Mouse (Mus musculus) limb, embryonic 14.5 days (tissue): ENCODE results near the gene Brsk1. TPM values are rescaled to one million over a fixed set of nuclear protein-coding genes. Genes with fewer than 3 reads are reported as not detected.

Experiments used
- ATAC-seq: fragments of 200-750 bp; cut with Nextera tagmentation; 2 replicates; pipeline ENCODE4 v1.8.0; 2017; ENCODE audit warnings: low read depth, moderate number of reproducible peaks, moderate TSS enrichment; ENCODE audit not compliant: low FRiP score
- DNase-seq: peaks from one replicate; pipeline ENCODE4 v3.0.0-alpha.2; 2015; ENCODE audit warnings: low spot score
- H3K27ac ChIP-seq: fragments of 300-500 bp; sonication (generic); replicated peaks from 2 replicates; pipeline ENCODE4 v1.5.1; 2014; ENCODE audit warnings: low read depth, mild to moderate bottlenecking, low read length, moderate library complexity, mixed read lengths
- H3K27me3 ChIP-seq: fragments of 300-500 bp; sonication (generic); 2 replicates; pipeline ENCODE4 v1.6.1; 2014; ENCODE audit warnings: low read length, mixed read lengths; ENCODE audit not compliant: control insufficient read depth, insufficient read depth
- H3K36me3 ChIP-seq: fragments of 300-500 bp; sonication (generic); 2 replicates; pipeline ENCODE4 v1.6.1; 2014; ENCODE audit warnings: mild to moderate bottlenecking, low read length, moderate library complexity, mixed read lengths; ENCODE audit not compliant: control insufficient read depth, insufficient read depth
- H3K4me1 ChIP-seq: fragments of 300-500 bp; sonication (generic); 2 replicates; pipeline ENCODE4 v1.6.1; 2014; ENCODE audit warnings: antibody characterized with exemption, low read length, mixed read lengths; ENCODE audit not compliant: control insufficient read depth, insufficient read depth
- H3K4me2 ChIP-seq: fragments of 300-500 bp; sonication (generic); replicated peaks from 2 replicates; pipeline ENCODE4 v1.6.1; 2014; ENCODE audit warnings: low read depth, mild to moderate bottlenecking, low read length, moderate library complexity; ENCODE audit not compliant: severe bottlenecking
- H3K4me3 ChIP-seq: fragments of 300-500 bp; sonication (generic); replicated peaks from 2 replicates; pipeline ENCODE4 v1.5.1; 2014; ENCODE audit warnings: low read length
- H3K9ac ChIP-seq: fragments of 300-500 bp; sonication (generic); 2 replicates; pipeline ENCODE4 v1.6.1; 2014; ENCODE audit warnings: mild to moderate bottlenecking, low read depth, low read length, moderate library complexity; ENCODE audit not compliant: severe bottlenecking
- H3K9me3 ChIP-seq: fragments of 300-500 bp; sonication (generic); 2 replicates; pipeline ENCODE4 v1.6.1; 2016; ENCODE audit warnings: low read length; ENCODE audit not compliant: control insufficient read depth
- POLR2A ChIP-seq: fragments of 200-500 bp; IDR thresholded peaks from 2 replicates; pipeline ENCODE4 v1.8.0; 2012; ENCODE audit warnings: inconsistent platforms, mild to moderate bottlenecking, moderate library complexity, borderline replicate concordance; ENCODE audit not compliant: insufficient read depth, insufficient read length; ENCODE audit errors: extremely low read depth
- WGBS: fragments of 180-500 bp; shearing (Covaris S2); extraction: QIAGEN DNeasy Blood & Tissue Kit; methylation state at CpG from one replicate; pipeline ENCODE4 v1.1.7; 2014; 5-methylcytosine and 5-hydroxymethylcytosine counted together
- polyA plus RNA-seq, 2 experiments: library from polyadenylated mRNA; depleted of rRNA in 1 of 2; stranded (reverse) in 1 of 2; unstranded in 1 of 2; fragments of >200 nt; fragmentation: Nextera tagmentation in 1 of 2; extraction: Ambion mirVana in 1 of 2; gene quantifications; 2 replicates each; pipeline versions ENCODE4 v1.2.1 to v1.2.3; 2012 to 2014

Gene Brsk1
- polyA plus RNA-seq, 2 experiments = 1.3 to 26.4 TPM

GRCm38 (mm10) chr7:4668506-4668905 lies 21.9 kb upstream of the Brsk1 start:
- no peak for DNase-seq
- no peak overlapping the region for H3K9ac ChIP-seq
- 95% methylated on average over 8 of the region's 8 CpGs for WGBS
- no peak overlapping the region for H3K4me2 ChIP-seq
- no peak for TF ChIP-seq POLR2A
- no peaks in the 10 kb centered on the region for H3K9me3 ChIP-seq
- no peaks in the 10 kb centered on the region for H3K4me1 ChIP-seq
- no peak overlapping the region for H3K4me3 ChIP-seq
- peaks cover 57% of the 10 kb centered on the region for H3K36me3 ChIP-seq
- ATAC-seq = no peak
- H3K27me3 ChIP-seq = no peaks in the 10 kb centered on the region
- no peak overlapping the region for H3K27ac ChIP-seq

- no peak for TF ChIP-seq POLR2A
- no peak for ATAC-seq
- DNase-seq = no peak
- H3K9me3 ChIP-seq = no peaks in the 10 kb centered on the region
- H3K4me1 ChIP-seq = no peaks in the 10 kb centered on the region
- peaks cover 61% of the 10 kb centered on the region for H3K36me3 ChIP-seq
- H3K27ac ChIP-seq = no peak overlapping the region
- no peak overlapping the region for H3K9ac ChIP-seq
- no peak overlapping the region for H3K4me3 ChIP-seq
- H3K27me3 ChIP-seq = no peaks in the 10 kb centered on the region
- no peak overlapping the region for H3K4me2 ChIP-seq
- 97% methylated on average over 8 of the region's 9 CpGs for WGBS
Measured at GRCm38 (mm10) chr7:4669156-4669555, 21.2 kb upstream of the Brsk1 start.

GRCm38 (mm10) chr7:4670655-4671255 lies 19.6 kb upstream of the Brsk1 start:
- H3K9me3 ChIP-seq = no peaks in the 10 kb centered on the region
- no peak overlapping the region for H3K27ac ChIP-seq
- no peak overlapping the region for H3K4me3 ChIP-seq
- H3K27me3 ChIP-seq = no peaks in the 10 kb centered on the region
- 92% methylated on average over 8 of the region's 8 CpGs for WGBS
- H3K36me3 ChIP-seq = peaks cover 68% of the 10 kb centered on the region
- ATAC-seq = no peak
- no peak overlapping the region for H3K4me2 ChIP-seq
- no peaks in the 10 kb centered on the region for H3K4me1 ChIP-seq
- no peak overlapping the region for H3K9ac ChIP-seq
- TF ChIP-seq POLR2A = no peak
- no peak for DNase-seq

- Histone ChIP-seq H3K4me3 (no peak overlapping the region), H3K36me3 (peaks cover 66% of the 10 kb centered on the region), H3K4me1 (no peaks in the 10 kb centered on the region), H3K27me3 (no peaks in the 10 kb centered on the region), H3K9ac (no peak overlapping the region), H3K27ac (no peak overlapping the region), H3K9me3 (no peaks in the 10 kb centered on the region), H3K4me2 (no peak overlapping the region)
- DNase-seq (peak; percentile 40), ATAC-seq (peak; percentile 41; the same call in 1 of the 2 replicates)
- TF ChIP-seq POLR2A = no peak
- 71% methylated on average over 4 of the region's 4 CpGs for WGBS
Measured at GRCm38 (mm10) chr7:4671956-4672355, 18.4 kb upstream of the Brsk1 start.

- Histone ChIP-seq H3K4me1 (no peaks in the 10 kb centered on the region), H3K4me3 (no peak overlapping the region), H3K4me2 (no peak overlapping the region), H3K9ac (no peak overlapping the region), H3K27me3 (no peaks in the 10 kb centered on the region), H3K36me3 (peaks cover 66% of the 10 kb centered on the region), H3K27ac (no peak overlapping the region), H3K9me3 (no peaks in the 10 kb centered on the region)
- DNase-seq (no peak), ATAC-seq (no peak)
- WGBS = 93% methylated on average over 12 of the region's 12 CpGs
- TF ChIP-seq POLR2A = no peak
Measured at GRCm38 (mm10) chr7:4674114-4674731, 16.2 kb upstream of the Brsk1 start.
